Mouse (Mus musculus): ENCODE results near the gene Exosc7.

DNA sequence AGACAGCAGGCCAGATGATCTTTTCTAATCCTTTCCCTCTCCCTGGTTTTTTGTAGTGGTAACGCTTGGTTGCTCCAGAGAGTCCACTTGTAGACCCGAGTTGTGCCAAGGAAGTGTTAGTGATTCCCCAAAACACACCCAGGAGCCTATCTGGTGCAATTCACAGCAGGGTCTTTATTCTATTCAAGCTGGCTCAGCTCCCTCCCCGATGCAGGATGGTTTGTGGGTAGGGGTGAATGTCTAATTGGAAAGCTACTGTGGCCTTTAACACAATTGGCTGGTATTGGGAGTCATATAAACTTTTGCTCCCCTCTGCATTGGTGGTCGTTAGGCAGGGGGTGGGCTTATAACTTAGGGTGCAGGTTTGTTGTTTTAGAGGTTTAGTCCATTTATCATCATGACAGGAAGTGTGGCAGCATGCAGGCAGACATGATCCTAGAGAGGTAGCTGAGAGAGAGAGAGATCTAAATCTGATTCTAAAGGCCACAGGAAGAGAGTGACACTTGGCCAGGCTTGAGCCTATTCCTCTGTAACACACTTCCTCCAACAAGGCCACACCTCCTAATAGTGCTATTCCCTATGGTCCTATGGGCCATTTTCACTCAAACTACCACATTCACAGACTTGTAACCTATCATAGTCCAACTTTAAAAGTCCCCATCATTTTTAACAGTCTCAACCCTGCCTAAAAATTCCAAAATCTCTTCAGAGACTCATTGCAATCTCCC lies 27.0 kb downstream of the Exosc7 start:
- no peak for TF ChIP-seq CTCF (IDR thresholded peaks at IDR 0.05 in 2 of 3, conservative IDR thresholded peaks at IDR 0.05 in 1 of 3; ENCODE audit: control insufficient read depth in 1 of 3, insufficient read depth in 1 of 3, low read depth in 2 of 3, low read length in 3 of 3, poor library complexity in 1 of 3, severe bottlenecking in 1 of 3)
- no peak for TF ChIP-seq POLR2AphosphoS5 (IDR thresholded peaks at IDR 0.05; ENCODE audit: borderline replicate concordance, low read depth, low read length)
- TF ChIP-seq ETS1 (IDR thresholded peaks at IDR 0.05; ENCODE audit: low read depth, low read length) = no peak
- no peak for TF ChIP-seq CHD2 (IDR thresholded peaks at IDR 0.05; ENCODE audit: low read length)
